Mouse (Mus musculus): ENCODE measurements around the gene Ncr1.
"Not testable (repeated sequence)": the region's sequence is repeated elsewhere in the genome, so short reads cannot be mapped to it uniquely, and the experiment has no call there.

The Ncr1 gene

GRCm38 (mm10) chr7:4337509-4337908 is at the start of gene Ncr1:
Ncr1 (plus strand) TSS chr7:4337724.
- in situ Hi-C loops (cut with MboI, MseI): no loop called here

- in situ Hi-C loops (cut with MboI, MseI): no loop called here
Observed at GRCm38 (mm10) chr7:4292638-4293037, 44.9 kb upstream of the Ncr1 start.

- in situ Hi-C loops (cut with MboI, MseI): no loop called here
Observed at GRCm38 (mm10) chr7:4297189-4297588, 40.3 kb upstream of the Ncr1 start.

- in situ Hi-C loops (cut with MboI, MseI): no loop called here
Observed at GRCm38 (mm10) chr7:4300166-4300565, 37.4 kb upstream of the Ncr1 start.

GRCm38 (mm10) chr7:4303457-4303856 is 34.1 kb upstream of the Ncr1 start:
- in situ Hi-C loops (cut with MboI, MseI): no loop called here

GRCm38 (mm10) chr7:4313109-4313508 is 24.4 kb upstream of the Ncr1 start:
- in situ Hi-C loops (cut with MboI, MseI): not testable (repeated sequence)

GRCm38 (mm10) chr7:4313531-4313930 is 24.0 kb upstream of the Ncr1 start:
- in situ Hi-C loops (cut with MboI, MseI): not testable (repeated sequence)

GRCm38 (mm10) chr7:4323301-4323700 is 14.2 kb upstream of the Ncr1 start:
- in situ Hi-C loops (cut with MboI, MseI): no loop called here

GRCm38 (mm10) chr7:4373521-4373920 is 36.0 kb downstream of the Ncr1 start:
- in situ Hi-C loops (cut with MboI, MseI): loop anchor here (25.0 kb wide), 1 partner anchor 886 kb away; no protein-coding TSS in a partner anchor
